Mouse (Mus musculus): ENCODE results near the gene Trim2.

Gene Trim2

DNA sequence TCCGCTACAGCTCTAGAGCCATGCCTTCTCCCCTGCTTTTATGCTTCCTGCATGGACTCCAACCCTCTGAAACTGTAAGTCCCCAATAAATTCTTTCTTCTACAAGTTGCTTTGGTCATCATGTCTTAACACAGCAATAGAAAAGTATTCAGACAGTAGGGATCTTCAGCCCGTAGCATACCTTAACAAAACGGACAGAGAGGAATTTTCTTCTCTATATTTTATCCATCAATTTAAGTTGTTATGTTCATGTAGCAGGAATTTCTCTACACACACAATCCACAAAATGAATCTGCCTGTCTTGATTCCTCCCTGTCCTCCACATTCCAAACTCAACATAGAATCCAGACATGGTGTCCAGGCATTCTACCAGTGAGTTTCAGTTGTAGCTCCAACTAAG is at the start of gene Trim2:
Trim2 (minus strand) TSS at position 101 of the 400 bp plus-strand sequence.
- no peak for DNase-seq (ENCODE audit: low read depth, low spot score)

DNA sequence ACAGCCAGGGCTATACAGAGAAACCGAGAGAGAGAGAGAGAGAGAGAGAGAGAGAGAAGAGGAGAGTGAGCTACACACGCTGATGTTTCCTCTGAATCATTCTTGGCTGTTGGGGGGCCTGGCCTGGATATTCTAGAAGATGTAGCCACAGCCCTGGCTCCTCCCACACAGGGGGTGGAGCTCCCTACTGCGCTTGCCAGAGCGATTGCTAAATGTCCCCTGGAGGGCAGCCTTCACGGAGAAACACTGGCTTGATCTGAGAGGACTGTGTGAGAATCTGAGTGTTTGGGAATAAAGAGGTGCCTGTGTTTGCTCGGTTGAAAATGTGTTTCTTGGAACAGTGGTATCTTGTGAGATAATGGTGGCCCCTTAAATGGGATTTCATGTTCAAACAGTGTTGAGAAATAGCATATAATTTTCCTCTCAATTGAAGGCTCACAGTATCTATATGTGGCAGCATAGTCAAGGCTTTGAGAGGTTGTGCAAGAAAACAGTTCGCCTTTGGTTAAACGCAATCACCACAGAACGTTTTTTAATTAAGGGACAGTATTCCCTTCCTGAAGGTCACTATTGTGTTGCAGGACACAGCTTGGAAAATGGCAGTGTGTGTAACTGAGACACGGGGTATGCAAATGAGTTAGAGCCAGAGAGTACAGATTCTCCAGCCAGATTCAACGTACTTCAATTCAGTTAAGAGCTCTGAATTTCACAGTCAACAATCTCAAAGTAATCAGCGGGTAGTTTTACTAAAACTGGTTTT is 49.4 kb upstream of the Trim2 start:
- DNase-seq (ENCODE audit: low read depth, low spot score), result no peak

DNA sequence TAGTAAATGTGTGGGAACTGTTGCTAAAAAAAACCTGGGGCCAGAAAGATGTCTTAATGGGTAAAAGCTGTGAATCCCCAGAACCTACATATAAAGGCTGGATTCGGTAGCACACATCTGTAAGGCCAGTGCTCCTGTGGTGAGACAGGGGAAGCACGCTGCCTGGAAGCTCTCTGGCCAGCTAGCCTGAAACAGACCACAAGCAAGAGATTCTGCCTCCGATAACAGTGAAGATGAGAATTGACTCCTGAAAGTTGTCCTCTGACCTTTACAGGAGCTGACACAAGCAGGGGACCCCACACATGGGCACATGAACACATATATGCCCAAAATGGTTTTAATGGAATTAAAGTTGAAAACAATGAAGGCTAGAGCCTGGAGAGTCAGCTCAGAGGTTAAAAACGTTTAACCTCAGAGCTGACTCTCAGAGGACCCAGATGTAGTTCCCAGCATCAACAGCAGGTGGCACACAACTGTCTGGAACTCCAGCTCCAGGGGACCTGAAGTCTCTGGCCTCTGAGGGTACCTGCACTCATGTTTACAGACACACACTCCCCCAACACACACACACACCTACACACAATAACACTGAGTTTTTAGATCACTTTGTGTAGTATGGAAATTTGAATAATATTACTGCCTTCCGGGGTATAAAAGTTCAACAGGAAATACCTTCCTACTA is 45.8 kb upstream of the Trim2 start:
- peak; percentile 59 for DNase-seq (ENCODE audit: low read depth, low spot score)

DNA sequence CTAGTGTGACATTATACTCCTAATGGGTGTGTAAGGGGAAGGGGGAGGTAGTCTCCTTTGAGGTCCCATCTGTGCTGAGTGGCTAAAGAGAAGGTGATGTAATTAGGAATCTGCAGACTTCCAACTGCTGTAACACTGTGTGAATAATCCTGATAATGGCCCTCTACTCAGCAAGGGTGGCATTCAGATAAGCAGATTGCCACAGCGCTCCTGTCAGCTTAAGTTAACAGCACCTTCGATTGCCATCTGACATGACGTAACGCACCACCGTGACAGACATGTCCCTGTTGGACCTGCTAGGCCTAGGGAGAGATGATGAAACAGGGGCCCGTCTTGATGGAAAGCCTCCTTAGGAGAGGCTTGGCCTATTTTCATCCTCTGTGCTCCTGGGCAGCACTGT is 43.6 kb upstream of the Trim2 start:
- DNase-seq (ENCODE audit: low read depth, low spot score), result no peak

DNA sequence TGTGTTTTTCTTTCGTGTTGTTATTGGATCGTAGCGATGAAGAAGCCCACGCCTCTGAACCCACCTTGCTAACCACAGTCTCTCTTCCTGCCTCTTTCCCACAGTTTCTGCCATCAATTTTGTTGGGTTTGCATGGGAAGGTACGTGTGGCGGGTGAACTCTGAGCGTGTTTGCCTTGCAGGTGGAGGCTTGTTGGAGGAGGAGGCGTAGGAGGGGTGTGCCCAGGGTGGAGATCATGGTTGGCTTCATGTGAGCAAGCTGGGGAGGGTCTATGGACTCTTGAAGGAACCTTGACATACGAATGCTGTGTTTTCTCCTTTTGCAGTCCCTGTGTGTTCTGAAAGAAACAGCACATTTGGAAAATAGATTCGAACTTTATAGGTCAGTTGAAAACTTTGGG is 43.1 kb upstream of the Trim2 start:
- no peak for DNase-seq (ENCODE audit: low read depth, low spot score)

DNA sequence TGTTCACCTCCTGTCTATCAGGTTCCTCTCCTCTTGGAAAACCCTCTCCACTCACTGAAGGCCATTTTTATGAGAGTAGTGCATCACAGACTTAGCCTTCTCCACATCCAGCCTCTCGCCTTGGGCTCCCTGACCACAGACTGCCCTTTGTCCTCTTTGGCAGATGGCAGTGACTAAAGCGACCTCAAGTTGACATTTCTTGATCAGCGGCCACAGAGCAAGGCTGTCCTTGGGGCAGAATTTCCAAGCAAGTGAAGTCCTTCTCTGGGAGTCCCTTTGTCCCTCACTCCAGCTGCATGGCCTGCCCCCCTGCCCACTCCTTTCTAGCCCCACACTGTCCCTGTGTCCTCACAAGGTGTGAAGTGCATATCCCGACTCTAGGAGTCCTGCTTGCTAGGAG is 40.7 kb upstream of the Trim2 start:
- no peak for DNase-seq (ENCODE audit: low read depth, low spot score)

DNA sequence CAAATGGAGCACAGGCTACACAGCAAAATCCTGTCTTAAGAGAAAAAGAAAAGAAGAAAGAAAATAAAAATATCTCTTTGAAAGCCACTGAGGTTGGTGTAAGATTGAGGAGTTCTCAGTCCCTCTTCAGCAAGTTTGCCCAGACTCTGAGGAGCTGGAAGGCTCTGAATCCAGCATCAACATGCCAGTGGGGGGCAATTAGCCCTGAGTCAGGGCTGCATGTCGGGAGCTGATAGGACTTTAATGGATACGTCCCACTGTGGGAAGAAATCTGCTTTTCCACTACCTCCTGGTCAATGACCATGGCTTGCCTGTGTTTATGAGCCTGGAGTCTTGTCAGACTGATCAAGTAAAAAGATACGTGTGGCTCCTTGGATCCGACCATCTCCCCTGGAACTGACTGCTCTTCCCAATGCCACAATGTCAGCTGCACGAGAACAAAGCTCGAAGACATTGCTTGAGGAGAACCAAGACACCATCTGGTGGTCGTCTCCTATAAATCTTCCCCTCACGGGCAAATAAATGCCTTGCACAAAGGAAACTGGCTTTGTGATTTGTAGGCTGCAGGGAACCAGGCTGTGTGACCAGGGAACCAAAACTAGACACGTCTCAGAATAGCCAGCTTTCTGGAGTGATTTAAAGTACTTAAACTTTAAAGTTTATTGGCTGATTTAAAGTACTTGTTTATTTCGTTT is 39.9 kb upstream of the Trim2 start:
- DNase-seq (ENCODE audit: low read depth, low spot score), result no peak

DNA sequence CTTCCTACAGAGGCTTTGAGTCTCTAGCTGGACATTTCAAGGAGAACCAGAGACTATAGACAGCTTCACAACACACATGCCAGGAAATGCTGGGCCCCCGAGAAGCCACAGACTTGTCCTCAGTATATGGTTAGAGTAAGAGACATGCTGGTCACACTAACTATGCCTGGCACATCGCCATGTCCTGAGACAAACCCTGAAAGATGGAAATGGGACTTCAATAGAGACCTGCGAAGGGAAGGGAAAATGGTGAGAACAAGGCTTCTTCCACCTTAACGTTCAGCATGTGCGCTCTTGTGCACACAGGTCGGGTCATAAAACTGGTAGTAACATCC is 38.9 kb upstream of the Trim2 start:
- DNase-seq (ENCODE audit: low read depth, low spot score), result no peak

DNA sequence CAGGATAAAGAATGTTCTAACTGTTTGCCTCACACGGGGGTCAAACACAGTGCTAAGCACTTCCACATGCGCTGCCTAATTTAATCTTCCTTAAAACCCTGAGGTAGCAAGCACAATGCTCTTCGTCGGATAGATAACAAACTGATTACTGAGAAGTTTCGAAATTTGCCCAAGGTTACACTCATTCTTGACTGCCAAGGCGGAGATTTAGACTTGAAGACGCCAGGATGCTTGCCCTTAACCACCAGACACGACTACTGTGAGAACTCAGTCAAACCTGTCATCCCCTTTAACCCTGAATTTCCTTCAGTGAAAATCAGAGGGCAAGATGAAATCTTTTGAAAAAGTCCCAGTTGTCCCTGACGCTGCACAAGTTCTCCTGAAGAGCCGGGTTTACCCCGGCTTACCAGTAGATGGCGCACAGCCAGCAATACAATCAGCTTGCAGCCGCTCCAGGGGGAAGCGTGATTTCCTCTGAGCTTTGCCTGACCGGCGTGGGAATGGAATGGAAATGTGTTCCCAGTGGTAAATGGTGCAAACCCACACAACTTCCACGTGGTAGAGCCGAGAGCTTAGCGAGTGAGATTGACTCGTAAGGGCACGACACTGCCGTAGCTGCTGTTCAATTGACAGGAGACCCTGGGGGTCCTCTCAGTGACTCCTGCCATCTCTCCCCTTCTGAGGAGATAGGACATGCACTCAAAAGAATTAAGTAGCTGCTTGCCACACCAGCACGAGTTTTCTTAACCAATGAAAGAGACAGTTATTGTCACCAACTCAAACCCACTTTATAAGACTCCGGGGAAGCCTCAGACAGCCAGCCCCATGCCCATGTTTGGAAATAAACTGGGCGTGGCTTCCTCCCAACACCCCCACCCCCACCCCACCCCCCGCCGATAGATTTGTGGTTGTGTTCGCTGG is 38.3 kb upstream of the Trim2 start:
- DNase-seq (ENCODE audit: low read depth, low spot score), result peak; percentile 76

DNA sequence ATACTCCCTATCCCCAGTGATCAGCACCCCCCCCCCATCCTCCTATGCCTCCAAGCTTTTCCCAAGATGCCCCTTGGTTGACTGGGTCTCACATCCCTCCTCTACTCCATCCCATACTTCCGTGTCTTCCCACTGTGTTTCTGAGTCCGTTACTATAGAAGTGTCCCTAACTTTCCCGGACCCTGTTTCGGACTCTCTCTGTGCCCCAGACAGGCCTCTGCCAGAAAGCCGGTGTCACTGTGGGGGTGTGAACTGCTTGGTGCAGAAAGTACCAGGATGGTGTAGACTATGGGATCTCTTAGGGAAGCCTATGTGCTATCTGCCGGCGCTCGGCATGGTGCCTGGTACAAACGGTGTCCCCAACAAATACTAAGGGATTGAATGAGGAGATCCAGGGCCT is 36.4 kb upstream of the Trim2 start:
- DNase-seq (ENCODE audit: low read depth, low spot score), result no peak

DNA sequence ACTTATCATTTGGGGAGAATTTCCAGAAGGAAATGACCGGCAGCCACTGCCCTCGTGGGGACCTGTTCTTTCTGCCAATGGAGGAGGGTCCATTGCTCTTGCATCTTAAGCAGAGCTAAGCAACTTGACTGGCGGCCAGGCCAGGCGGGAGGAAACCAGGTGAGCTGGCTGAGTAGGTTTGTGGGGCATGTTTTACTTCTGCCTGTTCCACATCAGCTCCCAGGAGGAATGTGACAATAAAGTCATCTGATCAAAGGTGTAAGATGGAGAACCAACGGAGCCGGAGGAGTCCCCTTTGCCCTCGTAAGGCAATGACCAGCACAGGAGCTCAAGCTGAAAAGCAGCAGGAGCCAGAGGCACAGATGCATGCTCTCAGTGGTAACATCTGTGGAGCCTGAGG is 35.1 kb upstream of the Trim2 start:
- no peak for DNase-seq (ENCODE audit: low read depth, low spot score)

DNA sequence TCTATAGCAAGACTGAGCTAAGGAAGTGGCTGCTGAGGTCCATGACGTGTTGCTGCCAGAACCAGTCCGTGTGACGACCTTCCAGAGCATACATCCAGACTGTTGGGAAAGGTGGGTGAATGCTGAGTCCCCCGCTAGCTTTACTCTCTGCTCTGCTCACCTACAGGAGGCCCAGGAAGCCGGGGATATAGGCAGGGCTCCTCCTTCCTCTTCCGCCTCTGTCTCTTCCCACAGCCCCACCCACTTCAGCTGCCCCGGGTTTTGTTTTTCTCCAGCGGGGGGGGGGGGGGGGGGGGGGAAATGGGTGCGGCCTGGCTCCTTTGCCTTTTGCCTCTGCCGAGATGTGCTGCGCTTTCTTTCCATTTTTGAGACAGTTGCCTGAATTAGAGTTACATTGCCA is 30.9 kb upstream of the Trim2 start:
- no peak for DNase-seq (ENCODE audit: low read depth, low spot score)

DNA sequence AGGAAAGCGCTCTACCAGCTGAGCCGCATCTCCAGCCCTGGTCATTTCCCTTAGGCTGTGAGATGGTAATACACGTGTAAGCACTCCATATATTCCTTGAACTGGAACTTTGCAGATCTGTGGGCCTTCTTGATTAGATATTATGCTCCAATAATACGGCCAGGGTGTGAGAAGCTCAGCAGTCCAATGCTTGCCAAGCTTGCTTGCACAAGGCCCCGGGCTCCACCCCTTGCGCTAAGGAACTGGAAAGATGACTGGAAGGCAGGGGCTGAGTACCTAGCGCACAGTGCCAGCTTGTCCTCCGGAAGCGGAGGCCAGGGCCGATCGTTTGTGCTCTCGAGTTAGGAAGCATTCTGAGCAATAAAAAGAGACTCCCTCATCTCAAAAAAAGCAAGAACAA is 29.7 kb upstream of the Trim2 start:
- DNase-seq (ENCODE audit: low read depth, low spot score), result no peak

DNA sequence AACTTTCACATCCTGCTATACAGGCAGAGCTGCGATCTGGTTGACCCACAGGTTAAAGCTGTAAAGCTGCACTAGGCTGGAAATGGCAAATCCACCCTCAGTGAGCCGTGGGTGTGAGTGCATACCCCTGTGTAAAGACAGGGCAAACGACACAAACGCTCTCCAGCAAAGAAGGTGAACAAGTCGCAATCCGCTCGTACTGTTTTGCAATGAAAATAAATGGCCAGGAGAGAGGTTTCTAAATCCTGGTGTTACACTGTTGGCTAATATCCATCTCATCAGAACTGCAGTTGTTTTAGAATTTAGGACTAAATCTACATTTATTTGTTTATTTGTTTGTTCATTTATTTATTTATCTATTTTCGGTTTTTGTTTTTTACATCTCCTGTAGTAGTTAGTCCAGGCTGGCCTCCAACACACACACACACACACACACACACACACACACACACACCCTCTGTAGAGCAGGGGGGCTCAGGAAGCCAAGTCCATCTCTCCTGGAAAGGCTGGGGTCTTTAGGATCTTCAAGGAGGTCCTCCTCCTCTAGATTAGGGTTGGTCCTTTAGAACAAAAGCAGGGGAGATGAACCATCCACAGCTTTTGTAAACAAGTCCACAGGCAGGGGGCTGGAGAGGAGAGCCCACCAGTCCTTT is 28.9 kb upstream of the Trim2 start:
- no peak for DNase-seq (ENCODE audit: low read depth, low spot score)

DNA sequence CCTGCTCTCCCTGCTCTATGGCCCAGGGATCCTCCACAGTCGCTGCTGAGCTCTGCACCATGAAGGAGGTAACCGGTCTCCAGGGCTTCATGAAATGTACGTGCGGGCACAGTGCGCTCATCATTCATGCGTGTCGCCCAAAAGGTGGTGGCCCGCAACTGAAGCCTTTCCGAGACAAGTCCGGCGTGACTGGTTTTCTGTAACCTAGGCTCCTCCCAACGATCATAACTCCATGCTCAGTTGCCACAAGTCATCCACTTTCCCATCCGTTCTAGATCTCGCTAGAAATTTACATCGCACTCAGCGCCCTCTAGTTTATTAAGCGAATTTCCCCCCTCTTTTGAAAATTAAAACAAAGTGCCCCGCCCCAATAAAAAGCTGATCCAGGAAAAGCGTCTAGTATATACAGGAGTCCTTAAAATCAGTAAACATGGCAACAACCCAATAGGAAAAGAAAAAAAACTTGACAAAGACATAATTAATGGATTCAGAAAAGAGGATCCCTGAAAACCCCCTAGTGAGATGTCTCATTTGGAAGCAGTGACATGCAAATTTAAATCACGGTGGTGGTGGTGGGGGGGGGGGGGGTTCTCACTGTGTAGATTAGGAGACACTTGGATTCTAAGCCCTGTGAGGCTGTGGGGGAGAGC is 28.2 kb upstream of the Trim2 start:
- DNase-seq (ENCODE audit: low read depth, low spot score), result no peak

DNA sequence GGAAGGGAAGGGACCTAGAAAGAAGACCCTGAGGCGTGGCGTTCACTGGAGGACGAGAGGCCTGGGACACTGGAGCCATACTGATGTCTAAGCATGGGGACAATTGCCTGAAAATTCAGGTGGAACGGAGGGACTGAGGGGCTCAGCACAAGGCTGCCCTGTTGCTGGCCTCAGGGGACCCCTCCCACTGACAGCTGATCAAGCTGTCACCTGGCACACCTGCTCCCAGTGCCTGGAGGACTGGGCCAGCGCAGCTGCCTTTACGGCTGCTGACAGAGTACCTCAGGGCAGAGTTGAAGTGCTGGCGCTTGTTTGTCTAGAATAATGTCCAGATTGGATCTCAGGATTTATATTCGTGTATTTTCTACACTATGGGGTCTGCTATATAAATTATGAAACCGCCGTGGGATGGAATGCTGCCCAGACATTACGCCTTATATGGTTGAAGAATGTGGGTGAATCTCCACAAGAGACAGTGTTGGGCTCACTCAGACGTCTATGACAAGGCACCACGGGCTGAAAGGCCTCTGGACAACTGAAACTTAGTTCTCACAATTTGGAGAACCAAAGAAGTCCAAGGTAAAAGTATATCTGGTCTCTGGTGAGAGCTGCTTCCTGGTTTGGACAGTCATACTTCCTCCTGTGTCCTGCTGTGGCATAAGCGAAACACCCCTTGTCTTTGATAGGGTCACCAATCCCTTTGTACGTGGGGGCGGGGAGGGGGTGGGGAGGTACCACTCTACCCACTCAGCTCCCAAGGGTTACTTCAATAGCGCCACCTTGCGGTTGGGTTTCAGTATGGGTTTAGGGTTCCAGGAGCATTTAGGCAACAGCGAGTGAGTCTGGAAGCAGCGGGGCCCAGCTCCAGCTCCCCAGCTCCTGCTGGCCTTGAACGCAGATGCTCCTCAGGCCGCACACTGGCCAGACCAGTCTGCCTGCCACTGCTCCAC is 27.0 kb upstream of the Trim2 start:
- DNase-seq (ENCODE audit: low read depth, low spot score), result no peak

DNA sequence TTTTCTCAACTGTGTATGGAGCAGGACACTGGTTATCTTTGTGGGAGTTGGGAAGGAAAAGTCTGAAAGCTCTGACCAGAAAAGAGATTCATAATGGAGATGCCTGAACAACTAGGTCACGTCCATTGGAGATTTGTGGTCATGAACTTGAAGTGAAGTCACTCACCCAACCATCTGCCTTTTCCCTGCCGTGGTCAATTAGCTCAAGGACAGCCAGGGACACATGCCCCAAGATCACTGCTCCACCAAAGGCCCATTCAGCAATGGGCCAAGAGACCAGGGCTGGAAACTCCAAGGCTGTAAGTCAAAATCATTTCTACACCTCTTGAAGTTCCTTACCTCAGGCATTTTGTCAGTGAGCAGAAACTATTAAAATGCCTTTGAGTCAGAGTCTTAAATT is 23.5 kb upstream of the Trim2 start:
- DNase-seq (ENCODE audit: low read depth, low spot score), result no peak

DNA sequence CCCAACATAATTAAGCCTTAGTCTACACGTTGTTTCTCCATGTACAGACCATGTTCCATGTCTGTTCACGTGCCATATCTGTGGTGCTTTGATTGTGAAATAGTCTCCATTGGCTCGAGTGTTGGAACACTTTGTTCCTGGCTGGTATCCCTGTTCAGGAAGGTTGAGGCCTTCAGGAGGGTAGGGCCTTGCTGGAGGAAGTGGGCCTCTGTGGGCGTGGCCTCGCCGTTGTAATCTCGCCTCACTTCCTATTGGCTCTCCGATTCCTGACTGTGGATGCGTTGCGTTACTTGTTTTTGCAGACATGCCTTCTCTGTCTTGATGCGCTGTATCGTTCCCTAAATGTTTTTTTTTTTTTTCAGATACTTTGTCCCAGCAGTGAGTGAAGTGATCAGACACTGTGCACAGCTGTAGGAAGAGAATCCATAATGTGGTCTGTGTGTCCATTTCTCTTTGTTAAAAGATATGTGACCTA is 18.3 kb upstream of the Trim2 start:
- no peak for DNase-seq (ENCODE audit: low read depth, low spot score)

DNA sequence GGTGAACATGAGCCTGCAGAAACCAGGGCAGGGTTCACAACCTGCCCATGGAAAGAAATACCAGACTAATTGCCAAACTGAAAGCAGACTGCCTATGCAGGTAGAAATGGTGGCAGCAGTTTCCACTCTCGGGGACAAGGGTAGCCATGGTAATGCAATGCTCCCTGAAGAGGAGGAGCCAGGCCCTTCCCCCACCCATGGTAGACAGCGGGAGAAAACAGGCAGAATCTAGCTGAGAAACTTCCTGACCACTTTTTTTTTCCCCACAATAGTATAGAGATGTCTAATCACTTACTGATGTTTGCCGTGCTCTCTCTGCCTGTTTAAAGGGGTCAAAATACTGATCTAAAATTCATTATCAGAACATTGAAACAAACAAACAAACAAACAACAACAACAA is 17.8 kb upstream of the Trim2 start:
- no peak for DNase-seq (ENCODE audit: low read depth, low spot score)

DNA sequence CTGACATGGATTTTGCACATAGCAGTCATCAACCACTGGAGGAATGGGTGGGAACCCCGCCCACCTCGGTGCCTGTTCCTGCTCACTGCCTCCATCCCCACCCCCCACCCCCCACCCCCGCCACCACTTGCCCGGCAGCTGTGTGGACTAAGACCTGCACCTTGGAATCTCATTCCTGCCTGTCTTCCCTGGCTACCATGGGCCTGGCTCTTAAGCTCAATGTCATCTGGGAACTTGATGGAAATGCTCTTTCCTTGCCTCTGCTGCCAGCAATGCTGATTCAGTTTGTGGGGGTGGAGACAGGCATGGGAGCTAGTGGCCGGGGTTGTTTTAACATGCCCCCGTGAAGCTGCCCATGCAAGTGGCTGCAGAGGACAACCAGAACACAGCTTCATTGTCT is 17.3 kb upstream of the Trim2 start:
- no peak for DNase-seq (ENCODE audit: low read depth, low spot score)
